Mouse (Mus musculus) left cerebral cortex, postnatal 36 days (tissue): ENCODE measurements around the gene Tmem132c. TPM values are rescaled to one million over a fixed set of nuclear protein-coding genes. Genes with fewer than 3 reads are reported as not detected.

Experiments
- DNase-seq, 2 experiments: peaks; one replicate each; pipeline ENCODE4 v3.0.0; 2021 to 2022; ENCODE audit warnings: low spot score in 2 of 2, mixed read lengths in 1 of 2
- intact Hi-C: fragments of 180-260 bp; cut with DNase I; formaldehyde crosslinking; loops from one replicate; pipeline ENCODE4 v1.15.1; 2025
- total RNA-seq, 2 experiments: library from RNA; stranded (reverse); gene quantifications; 2 replicates each; pipeline ENCODE4 v1.2.3; 2021

Tmem132c gene
- total RNA-seq: 1 to 10 TPM; 6.0 to 6.8 TPM

DNA sequence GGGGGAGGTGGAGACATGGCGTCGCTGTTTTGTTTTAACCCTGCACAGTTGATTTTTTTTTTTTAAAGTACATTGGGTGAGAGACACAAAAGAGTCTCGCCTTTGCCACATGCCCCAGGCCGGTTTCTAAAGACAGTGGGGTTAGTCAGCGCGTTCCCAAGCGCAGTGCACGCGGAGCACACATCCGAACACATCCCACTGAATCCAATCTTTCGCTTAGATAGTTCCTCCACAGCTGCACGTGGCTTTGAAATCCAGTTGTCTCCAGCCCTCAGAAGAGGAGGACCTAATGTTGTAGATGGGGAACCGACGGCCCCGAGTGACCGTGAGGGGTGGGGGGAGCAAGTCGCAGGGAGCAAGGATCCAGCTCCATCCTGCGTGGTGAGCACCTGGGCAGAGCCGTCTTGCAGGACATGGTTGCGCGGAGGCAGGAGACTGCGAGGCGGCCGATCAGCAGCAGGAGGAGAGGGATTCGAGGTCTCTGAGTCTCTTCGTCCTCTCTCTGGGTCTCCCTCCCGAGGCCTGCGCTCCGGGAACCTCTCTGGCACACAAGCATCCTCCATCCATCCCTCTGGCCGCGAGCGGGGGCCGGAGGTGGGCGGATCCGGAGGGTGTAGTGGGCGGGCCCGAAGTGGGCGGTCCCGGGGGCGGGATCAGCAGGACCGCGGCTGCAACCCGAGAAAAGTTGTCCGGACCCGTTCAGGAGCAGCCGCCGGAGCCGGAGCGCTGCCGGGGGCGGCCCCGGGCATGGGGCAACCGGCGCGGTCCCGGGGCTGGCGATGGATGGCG, at the start of gene Tmem132c:
Gene Tmem132c (plus strand): TSS at position 673 of the 789 bp plus-strand sequence.
- intact Hi-C loops: no loop called here

DNA sequence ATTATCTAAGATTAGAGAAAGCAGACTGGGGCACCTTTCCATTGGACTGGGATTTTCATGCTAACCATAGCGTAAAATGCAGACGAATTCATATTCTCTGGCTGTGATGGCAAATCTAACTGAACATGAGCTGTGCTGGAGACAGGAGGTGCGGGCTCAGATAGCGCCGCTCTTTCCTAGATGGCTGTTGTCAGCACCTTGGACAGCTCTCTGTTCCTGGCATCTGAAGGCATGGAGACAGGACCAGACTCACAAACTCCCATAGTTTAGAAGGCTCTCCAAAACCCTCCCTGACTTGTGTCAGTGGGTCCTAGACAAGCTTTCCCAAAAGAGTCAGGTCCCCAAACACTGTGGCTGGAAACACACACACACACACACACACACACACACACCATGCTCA, 49.7 kb upstream of the Tmem132c start:
- intact Hi-C loops: no loop called here
- DNase-seq: no peak

More for the DNA sequence above, at the start of gene Tmem132c:
- peak; percentile 37 to 52 for DNase-seq

DNA sequence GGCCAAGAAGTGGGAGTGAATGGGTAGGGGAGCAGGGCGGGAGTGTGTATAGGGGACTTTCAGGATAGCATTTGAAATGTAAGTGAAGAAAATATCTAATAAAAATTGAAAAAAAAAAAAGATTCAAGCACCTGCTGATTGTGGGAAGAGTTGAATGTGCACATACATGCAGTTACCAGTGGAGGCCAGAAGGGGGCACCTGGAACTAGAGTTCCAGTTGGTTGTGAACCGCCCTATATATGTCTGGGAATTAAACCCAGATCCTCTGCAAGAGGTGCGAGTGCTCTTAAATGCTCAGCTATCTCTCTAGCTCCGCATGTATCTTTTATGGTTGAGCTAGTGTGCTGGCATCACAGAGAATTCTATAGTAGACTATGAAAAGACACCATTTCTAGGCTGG, 42.8 kb upstream of the Tmem132c start:
- intact Hi-C loops: no loop called here
- DNase-seq: no peak

DNA sequence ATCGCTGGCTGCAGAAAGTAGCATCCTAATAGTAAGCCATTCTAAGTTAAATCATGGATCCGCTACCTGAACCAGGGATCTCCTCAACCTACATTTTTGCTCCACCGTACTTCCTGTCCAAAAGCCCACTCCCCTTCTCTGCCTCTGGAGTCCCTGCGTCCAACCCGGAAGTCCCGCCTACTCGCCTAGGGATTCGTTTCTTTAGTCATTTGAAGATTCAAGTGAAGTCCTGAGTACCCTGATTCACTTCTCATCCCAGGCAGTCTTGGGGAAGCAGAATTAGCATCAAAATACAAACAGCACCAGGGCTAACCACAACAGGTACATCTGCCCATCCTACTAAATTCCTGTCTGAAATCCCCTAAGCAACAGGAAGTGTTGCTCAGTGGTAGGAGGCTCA, 36.7 kb upstream of the Tmem132c start:
- no peak for DNase-seq
- intact Hi-C loops: no loop called here

DNA sequence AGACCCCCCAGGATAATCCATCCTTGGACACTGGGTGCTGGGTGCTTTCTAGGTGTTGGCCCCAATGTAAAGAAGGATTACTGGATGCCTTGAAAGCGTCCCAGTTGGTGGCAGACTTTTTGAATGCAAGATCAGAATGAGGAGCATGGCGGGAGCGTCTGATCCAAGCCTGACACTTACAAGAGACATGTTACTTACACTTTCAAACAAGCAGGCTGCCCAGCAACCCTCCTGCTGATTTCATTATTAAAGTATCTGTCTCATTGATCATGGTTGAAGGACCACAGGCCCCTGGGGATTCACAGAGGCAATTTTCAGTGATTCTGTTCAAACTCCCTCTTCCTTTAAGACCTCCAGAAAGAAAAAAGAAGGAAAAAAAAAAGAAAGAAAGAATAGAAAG, 25.2 kb upstream of the Tmem132c start:
- intact Hi-C loops: no loop called here
- DNase-seq: no peak

DNA sequence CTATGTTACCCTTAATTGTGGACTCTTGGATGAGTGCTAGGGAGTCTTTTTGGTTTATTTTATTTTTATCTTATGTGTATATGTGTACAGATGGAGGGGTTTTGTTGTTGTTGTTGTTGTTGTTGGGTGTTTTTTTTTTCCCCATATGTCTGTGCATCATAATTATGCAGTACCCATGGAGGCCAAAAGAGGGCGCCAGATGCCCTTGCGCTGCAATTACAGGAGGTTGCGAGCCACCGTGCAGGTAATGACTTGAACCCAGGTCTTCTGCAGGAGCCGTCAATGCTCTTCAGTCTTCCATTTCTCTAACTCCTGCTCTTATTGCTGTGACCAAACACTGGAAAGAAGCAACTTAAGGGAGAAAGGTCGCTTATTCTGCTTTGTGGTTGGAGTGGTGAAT, 23.9 kb upstream of the Tmem132c start:
- no peak for DNase-seq
- intact Hi-C loops: no loop called here

DNA sequence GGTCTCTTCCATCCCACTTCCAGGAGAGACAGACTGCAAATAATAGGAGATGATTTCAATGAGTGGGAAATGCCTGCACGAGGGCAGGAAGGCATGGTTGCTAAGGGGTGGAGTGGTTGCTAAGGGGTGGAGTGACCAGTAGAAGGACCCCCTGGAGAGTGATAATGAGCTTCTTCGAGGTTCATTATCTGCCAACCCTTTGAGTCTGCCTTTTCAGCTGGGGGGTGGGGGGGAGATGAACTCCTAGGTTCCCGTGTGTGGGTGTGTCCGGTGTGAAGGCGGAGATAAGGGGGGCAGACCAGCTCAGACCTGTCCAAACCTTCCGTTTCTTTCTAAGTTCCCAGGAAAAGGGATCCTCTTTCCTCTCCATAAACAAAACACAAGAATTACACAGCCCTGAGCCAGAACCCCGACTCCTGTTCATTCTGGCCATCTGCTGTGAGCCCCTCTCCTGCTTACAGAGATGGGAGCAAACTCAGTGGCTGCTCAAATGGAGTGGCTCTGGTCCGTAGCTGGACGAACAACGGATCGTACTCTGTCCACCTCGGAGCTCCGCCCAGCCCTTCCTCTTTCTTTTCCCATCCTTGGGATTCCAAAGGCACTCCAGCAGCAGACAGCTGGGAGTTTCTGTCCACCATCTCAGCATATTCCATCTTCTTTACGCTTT, 13.5 kb upstream of the Tmem132c start:
- intact Hi-C loops: no loop called here
- no peak for DNase-seq

DNA sequence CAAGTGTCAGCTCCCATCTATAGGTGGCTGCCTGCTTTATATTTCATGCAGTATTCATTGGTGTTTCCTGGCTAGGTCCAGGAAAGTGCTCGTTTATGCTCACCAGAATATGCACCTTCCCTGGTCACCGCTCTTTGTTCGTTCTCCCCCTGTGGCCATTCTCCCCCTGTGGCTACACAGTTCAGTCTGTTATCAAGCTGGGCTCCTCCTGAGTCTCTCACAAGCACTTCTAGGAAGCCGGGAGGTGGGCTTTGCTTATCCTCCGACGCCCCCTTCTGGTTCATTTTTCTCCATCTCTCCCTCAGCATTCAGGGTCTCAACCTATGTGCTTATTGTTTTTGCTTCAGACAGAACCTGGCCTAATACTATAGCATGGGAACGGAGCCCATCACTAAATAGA, 6.9 kb upstream of the Tmem132c start:
- no peak for DNase-seq
- intact Hi-C loops: loop anchor here (5.0 kb wide), 1 partner anchor 248 kb away; no protein-coding TSS in a partner anchor

DNA sequence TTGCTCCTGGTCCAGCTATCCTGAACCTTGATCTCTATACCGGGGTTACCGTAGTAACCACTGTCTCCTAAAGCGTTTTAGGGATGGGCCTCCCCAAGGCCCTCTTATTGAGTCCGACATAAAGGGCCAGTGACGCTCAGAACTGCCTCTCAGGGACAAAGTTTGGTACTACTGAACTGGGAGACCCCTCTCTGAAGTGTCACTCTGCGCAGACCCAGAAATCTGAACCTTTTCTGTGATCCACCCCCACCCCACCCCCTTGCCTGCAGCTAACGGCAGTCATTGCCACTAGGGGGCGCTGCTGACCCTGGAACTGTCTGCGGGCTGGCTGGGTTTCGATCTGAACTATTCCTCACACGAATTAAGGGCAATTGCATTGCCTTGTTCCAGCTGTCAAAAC, 6.4 kb upstream of the Tmem132c start:
- intact Hi-C loops: no loop called here
- peak; percentile 65 to 71 for DNase-seq

DNA sequence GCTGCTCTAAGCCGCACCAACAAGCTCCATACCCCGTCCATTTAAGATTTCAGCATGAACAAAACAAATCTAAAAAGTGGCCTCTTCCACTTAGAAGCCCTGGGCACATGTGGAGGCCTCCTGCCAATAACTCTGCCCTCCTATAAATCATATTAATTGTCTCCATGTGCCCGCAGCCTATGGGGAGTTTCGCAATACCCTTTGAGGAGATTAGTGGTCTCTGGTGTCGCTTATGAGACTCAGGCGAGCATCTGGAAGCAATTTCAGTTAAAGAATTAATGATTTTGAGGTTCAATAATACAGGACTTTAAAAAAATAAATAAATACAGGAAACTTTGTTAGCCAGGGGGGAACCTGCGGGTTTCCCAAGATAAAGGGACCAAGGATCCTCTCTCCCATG, 1.9 kb upstream of the Tmem132c start:
- DNase-seq: no peak
- intact Hi-C loops: no loop called here

DNA sequence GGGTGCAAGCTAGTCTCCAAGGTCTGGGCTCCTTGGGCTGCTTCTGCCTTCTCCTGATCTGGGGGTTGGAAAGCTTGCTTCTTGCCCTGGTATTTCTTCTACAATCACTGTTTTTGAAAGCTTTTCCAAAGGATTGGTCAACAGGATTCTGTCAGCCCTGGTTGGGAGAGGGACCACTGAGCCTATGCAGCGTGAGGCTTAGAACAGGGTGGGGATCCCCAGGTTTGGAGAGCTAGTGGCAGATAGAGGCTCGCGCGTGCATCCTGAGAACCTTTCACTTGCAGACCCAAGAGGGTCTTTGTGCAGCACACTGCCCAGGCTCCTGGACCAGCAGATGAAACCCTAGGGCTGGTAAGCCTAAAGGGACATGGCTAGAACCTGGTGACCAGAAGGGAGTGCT, 962 bp upstream of the Tmem132c start:
- DNase-seq: no peak
- intact Hi-C loops: no loop called here

DNA sequence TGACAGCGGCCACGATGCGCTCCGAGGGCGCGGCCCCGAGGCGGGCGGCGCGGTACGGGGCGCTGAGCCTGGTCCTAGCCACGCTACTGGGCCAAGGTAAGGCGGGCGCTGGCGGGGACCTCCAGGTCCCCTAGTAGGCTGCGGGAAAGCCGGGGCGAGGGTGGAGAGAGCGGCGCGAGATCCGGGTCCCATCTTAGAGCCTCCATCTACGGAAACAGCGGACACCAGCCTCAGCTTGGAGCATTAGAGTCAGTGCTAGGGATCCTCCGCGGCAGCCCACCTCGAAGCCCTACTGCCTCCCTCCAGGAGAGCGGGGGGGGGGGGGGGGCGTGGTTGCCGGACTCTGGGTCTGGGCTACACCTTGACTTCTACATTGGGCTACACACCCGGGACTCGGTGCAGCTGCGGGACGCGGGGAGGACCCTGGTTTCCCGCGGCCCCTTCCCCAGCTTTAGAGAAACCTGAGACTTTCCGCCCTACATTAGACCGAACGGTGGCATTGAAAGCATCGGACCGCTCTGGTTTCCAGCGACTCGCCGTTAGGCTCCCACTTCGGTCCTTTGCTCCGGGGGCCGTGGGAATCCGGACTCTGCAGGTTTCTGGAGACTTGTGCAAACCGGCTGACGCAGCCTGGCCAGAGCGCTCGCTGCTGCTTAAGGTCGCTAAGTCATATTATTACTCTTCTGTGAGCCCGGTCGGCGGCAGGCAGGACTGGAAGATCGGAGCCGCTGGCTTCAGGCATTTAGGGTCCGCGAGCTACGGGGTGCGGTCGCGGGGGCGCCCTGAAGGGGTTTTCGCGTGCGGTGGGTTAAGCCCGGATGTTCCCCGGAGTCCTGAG, 536 bp downstream of the Tmem132c start:
- DNase-seq: no peak
- intact Hi-C loops: no loop called here

DNA sequence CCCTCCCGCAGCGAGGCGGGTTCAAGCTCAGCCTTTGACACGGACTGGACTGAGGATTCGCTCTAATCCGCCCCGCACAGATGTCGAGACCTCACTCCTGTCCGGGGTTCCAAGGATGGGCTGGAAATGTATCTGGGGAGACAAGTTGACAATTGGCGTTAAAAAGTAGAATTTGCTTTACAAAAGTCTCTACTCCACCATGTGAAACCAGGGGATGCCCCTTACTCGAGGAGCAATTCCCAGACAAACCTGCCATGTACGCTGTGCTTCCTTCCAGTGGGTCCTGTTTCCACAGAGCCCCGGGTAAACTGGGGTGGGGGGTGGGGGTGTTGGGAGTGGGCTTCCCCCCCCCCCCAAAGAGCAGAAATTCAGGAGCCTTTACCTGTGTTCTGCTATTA, 1.2 kb downstream of the Tmem132c start:
- intact Hi-C loops: no loop called here
- DNase-seq: no peak

DNA sequence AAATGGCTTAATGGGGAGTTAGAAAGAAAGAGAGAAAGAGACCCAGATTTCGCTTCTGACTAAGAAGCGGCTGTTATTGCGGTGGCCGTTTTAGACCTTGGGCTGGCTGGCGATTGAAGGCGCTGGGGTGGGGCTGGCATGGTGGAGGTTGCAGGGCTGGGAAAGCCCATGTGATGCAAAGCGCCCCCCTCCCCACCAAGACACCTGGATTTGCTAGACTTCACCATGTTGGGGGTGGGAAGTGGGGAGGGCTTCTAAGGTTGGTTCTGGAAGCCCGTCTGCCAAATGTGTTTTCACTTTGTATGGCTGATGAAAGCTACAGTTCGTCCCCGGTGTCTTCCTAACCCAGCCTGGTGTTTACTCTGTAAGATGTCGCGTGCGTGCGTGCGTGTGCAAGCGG, 1.6 kb downstream of the Tmem132c start:
- intact Hi-C loops: no loop called here
- no peak for DNase-seq

DNA sequence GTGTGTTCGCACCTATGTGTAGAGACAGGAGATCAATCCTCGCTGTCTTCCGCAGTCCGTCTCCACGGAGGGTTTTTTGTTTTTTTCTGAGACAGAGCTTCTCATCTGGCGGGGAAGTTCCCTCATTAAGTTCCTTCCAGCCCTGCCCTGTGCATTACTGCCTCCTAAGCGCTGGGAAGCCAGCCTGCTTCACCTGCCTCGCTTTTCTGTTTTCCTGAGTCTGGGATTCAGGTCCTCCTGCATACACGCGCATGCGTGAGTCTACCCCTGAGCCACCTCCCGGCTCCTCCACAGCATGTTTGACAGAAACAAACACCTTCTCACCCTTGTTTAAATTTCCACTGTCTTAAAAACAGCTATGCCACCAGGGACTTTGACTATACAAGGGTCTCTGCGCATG, 2.0 kb downstream of the Tmem132c start:
- intact Hi-C loops: no loop called here
- DNase-seq: peak in 1 of 2 experiments; percentile 13

DNA sequence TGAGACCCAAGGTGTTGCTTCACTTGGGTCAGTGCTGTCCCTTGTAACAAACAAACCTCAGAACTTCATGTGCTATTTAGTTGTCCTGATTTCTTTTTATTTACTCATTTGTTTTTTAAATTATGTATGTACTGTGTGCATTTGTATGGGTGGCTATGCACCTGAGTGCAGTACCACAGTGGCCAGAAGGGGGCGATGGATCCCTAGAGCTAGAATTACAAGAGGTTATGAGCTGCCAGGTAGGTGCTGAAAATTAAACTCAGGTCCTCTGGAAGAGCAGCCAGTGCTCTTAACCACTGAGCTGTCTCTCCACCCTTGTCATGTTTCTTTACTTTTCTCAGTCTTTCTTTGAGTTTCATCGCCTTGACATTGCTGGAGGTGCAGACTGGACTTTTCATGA, 11.7 kb downstream of the Tmem132c start:
- no peak for DNase-seq
- intact Hi-C loops: no loop called here

DNA sequence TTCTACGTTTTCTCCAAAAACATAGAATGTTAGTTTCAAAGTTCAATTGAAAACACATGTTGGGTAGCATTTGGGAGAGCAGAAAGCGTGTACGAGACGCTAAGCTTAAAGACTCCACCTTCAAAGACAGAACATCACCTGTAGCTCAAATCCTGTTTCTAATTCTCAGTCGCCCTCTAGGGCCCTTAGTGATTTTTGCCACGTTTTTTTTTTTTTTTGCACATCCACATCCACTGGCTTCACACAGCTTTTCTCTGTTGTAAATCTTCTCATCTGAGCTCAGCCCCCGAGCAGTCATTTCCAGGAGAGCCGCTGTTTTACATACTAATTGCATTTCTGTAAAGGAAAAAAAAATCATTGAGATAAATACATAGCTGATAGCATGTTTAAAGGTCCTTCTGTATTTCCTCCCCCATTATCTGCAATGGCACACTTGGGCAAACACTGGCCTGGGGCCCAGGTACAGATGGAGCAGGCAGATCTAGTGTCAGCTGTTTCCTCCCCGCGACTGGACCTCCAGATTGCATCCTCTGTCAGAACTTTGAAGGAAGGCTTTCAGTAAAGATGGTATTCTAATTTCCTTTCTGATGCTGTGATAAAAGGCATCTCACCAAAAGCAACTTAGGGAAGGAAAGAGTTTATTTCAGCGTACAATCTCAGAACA, 15.5 kb downstream of the Tmem132c start:
- no peak for DNase-seq
- intact Hi-C loops: no loop called here

DNA sequence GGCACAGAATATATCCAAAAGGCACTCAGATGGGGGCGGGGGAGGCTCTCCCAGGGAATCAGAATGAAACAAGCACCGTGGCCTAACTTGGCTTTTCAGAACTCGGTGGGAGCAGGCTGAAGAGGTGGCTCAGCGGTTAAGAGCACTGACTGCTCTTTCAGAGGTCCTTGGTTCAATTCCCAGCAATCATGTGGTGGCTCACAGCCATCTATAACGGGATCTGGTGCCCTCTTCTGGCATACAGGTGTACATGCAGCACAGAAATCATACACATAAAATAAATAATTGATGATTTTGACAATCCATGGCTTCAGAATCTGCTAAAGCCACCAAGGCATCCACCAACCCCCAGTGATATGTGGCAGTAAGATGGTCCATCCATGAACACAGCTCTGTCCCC, 20.5 kb downstream of the Tmem132c start:
- no peak for DNase-seq
- intact Hi-C loops: no loop called here

DNA sequence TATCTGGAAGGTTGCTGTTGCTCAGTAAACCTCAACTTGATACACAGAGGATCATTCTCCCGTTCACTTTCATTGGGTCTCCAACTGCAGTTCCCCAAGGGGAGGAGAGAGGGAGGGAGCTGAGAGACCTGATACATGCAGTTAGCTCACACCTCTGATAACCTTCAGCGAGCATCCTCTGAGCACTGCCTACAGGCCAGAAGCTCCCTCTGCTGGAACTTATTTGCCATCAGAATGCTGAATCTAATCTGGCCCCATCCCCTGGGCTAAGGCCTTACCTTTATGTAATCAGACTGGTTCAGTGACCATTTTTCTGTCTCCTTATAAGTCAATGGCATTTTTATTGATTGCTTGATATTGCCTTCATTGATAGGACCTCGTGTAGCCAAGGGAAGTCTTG, 29.5 kb downstream of the Tmem132c start:
- intact Hi-C loops: no loop called here
- DNase-seq: no peak

DNA sequence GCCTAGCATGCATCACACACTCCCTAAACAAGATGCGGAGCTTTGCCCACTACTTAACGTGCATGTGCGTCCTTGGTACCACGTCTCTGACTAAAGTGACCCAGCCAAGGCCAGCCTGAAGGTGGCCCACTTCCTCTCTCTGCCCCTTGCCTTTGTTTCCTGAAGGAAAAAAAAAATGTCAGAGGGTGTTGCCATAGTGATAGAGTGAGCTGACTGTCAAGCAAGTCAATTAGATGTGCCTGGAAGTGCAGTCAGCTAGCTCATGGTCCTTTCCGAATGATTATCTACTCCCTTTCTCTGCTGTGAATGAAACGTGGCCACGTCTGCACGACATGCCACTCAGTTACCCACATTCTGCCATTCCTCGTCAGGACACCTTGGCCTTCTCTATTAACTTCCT, 37.9 kb downstream of the Tmem132c start:
- DNase-seq: no peak

More for the DNA sequence above, 37.9 kb downstream of the Tmem132c start:
- intact Hi-C loops: no loop called here
